Mouse (Mus musculus): Measurements from ENCODE around the gene Olfr1223.
"Not testable (repeated sequence)": the region's sequence is repeated elsewhere in the genome, so short reads cannot be mapped to it uniquely, and the experiment has no call there.

- not testable (repeated sequence) for TF ChIP-seq CTCF (IDR thresholded peaks at IDR 0.05; ENCODE audit: low read depth); EP300 (optimal IDR thresholded peaks at IDR 0.05)
These were observed 12.6 kb upstream of the Olfr1223 start, which contains the start of gene Olfr1224-ps1 for GRCm38 (mm10) chr2:89163991-89164390.
